Comparison of ENCODE assay signal across 13 mouse cellular contexts in genomic region chr2:54264773-54265452, GRCm38 (mm10).
A peak's percentile ranks its signal among the peaks of the same experiment; 100 is the strongest.
DNase-seq lines count a peak whose midpoint lies in the region; ATAC-seq lines count a peak whose summit lies in the region.
"Had no signal": no experiment of that assay in that cellular context is flagged by ENCODE, and none has a peak within 500 bp of the region (broad histone marks: within the 10 kb centered on the region; RNA-seq: fewer than 3 reads in every experiment).

No protein-coding gene starts in this region.

- no peak overlapping the region for H3K4me3 ChIP-seq in forebrain, embryonic 16.5 days (replicated peaks; ENCODE audit: low read length)
- H3K4me3 ChIP-seq in midbrain, embryonic 13.5 days (replicated peaks) = no peak overlapping the region
- H3K4me3 ChIP-seq: intestine, embryonic 15.5 days had no signal

- H3K36me3 ChIP-seq in forebrain, embryonic 16.5 days (ENCODE audit: control insufficient read depth, insufficient read depth) = no peaks in the 10 kb centered on the region
- no peaks in the 10 kb centered on the region for H3K36me3 ChIP-seq in midbrain, embryonic 13.5 days
- H3K36me3 ChIP-seq: intestine, embryonic 15.5 days had no signal

- peaks cover 5% of the 10 kb centered on the region; the same call in 1 of the 2 replicates for H3K4me1 ChIP-seq in forebrain, embryonic 16.5 days (replicated peaks; ENCODE audit: control insufficient read depth, insufficient read depth, low read length)
- peaks cover 6% of the 10 kb centered on the region; the same call in 1 of the 2 replicates for H3K4me1 ChIP-seq in midbrain, embryonic 13.5 days (replicated peaks)
- H3K4me1 ChIP-seq: intestine, embryonic 15.5 days had no signal

- DNase-seq in right cerebral cortex, adult 18-20 months = peak; percentile 1
- DNase-seq in right cerebral cortex, postnatal 36 days (ENCODE audit: low spot score in 2 of 2) = no peak
- no peak for DNase-seq in T-cell, adult 2 months (ENCODE audit: low spot score)
- DNase-seq in spleen, postnatal 10 days (ENCODE audit: low spot score in 2 of 2) = no peak
- DNase-seq in kidney, adult 9 months = no peak
- DNase-seq: cerebellum, adult 9-10 months; lung, postnatal 10 days; thymus, postnatal 25 days had no signal

- 11% methylated on average over 4 of the region's 4 CpGs for WGBS in forebrain, embryonic 16.5 days
- 22% methylated on average over 4 of the region's 4 CpGs for WGBS in midbrain, embryonic 13.5 days

- no peak overlapping the region for H3K9ac ChIP-seq in forebrain, embryonic 16.5 days (replicated peaks; ENCODE audit: low read depth, low read length)
- no peak overlapping the region for H3K9ac ChIP-seq in midbrain, embryonic 13.5 days (replicated peaks)
- H3K9ac ChIP-seq: intestine, embryonic 15.5 days; liver, embryonic 14.5 days had no signal

- H3K27me3 ChIP-seq in forebrain, embryonic 16.5 days (replicated peaks; ENCODE audit: control insufficient read depth, insufficient read depth, low read length) = no peaks in the 10 kb centered on the region
- no peaks in the 10 kb centered on the region for H3K27me3 ChIP-seq in midbrain, embryonic 13.5 days
- H3K27me3 ChIP-seq: intestine, embryonic 15.5 days had no signal

- H3K27ac ChIP-seq in forebrain, embryonic 16.5 days (ENCODE audit: low read length) = no peak overlapping the region
- no peak overlapping the region for H3K27ac ChIP-seq in midbrain, embryonic 13.5 days
- H3K27ac ChIP-seq: intestine, embryonic 15.5 days; kidney, postnatal 0 days; liver, embryonic 14.5 days had no signal

- H3K4me2 ChIP-seq in forebrain, embryonic 16.5 days (ENCODE audit: low read length) = no peak overlapping the region
- H3K4me2 ChIP-seq in midbrain, embryonic 13.5 days (replicated peaks) = no peak overlapping the region
- H3K4me2 ChIP-seq: intestine, embryonic 15.5 days had no signal

- H3K9me3 ChIP-seq in forebrain, embryonic 16.5 days (ENCODE audit: control insufficient read depth, low read length) = peaks cover 3% of the 10 kb centered on the region; the same call in 1 of the 2 replicates
- peaks cover 6% of the 10 kb centered on the region for H3K9me3 ChIP-seq in midbrain, embryonic 13.5 days
- H3K9me3 ChIP-seq: intestine, embryonic 15.5 days had no signal

- peak; percentile 100 for ATAC-seq in forebrain, embryonic 16.5 days
- ATAC-seq in midbrain, embryonic 13.5 days = peak; percentile 99
- ATAC-seq: intestine, embryonic 15.5 days had no signal
